Mouse (Mus musculus) CH12.LX (cell line): Measurements from ENCODE around the gene Psmc5.

Source experiments
- CTCF ChIP-seq, 2 experiments: IDR thresholded peaks in 1 of 2; conservative IDR thresholded peaks in 1 of 2; 2 replicates each; pipeline ENCODE4 v1.5.1; 2011 to 2012; ENCODE audit warnings: low read depth in 2 of 2, low read length in 2 of 2, improper control_type of control experiment in 1 of 2, inconsistent platforms in 1 of 2, mild to moderate bottlenecking in 1 of 2, moderate library complexity in 1 of 2
- EP300 ChIP-seq: IDR thresholded peaks from 2 replicates; pipeline ENCODE4 v1.6.1; 2011; ENCODE audit warnings: low read length, improper control_type of control experiment
- MYC ChIP-seq: IDR thresholded peaks from 2 replicates; pipeline ENCODE4 v1.6.1; 2011; ENCODE audit warnings: low read depth, mild to moderate bottlenecking, improper control_type of control experiment, low read length
- POLR2A ChIP-seq: IDR thresholded peaks from 2 replicates; pipeline ENCODE4 v1.6.1; 2011; ENCODE audit warnings: low read depth, mild to moderate bottlenecking, improper control_type of control experiment, low read length
- TBP ChIP-seq: conservative IDR thresholded peaks from 2 replicates; pipeline ENCODE4 v1.6.1; 2011; ENCODE audit warnings: low read depth, low read length, improper control_type of control experiment

DNA sequence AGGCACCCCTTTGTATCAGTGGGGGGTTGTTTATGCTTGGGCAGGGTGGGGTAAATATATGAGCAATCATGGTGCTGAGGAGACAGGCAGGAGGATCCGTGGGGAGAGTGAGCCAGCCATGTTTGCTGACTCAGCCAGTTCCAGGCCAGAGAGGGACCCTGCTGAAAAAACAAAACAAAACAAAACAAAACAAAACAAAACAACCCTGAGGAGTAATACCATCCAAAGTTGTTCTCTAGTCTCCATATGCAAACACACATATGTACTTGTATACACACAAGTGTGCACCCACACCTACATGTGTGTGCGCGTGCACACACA lies 50.1 kb downstream of the Psmc5 start:
- no peak for TF ChIP-seq CTCF (conservative IDR thresholded peaks at IDR 0.05 in 1 of 2, IDR thresholded peaks at IDR 0.05 in 1 of 2; ENCODE audit: low read depth in 2 of 2, low read length in 2 of 2)
- no peak for TF ChIP-seq POLR2A
- TF ChIP-seq EP300, result no peak
- no peak for TF ChIP-seq MYC
- TF ChIP-seq TBP, result no peak
